ENCODE assay signal across 8 mouse cellular contexts in the genomic region with DNA sequence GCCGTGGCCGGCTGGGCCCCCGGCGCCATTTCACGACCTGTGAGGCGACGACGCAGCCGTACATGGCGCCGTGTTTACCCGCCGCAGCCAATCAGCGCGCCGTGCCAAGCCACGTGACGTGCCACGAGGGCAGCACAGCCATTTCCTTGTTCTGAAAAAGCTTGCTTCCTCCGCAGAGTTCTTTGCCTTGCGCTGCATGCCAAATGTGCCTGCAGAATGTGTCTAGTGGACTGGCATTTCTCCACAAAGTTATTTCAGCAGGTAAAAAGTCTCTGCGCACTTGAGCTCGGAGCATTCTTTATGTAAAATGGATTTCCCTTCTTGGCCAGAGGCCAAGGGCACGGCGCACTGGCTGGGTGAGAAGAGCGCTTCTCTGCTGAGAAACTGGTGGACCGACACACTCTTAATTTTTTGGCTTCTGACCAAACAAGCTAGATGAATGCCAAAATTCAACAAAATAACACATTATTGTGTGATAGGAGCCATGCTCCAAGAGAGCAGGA.
A peak's percentile ranks its signal among the peaks of the same experiment; 100 is the strongest.
DNase-seq lines count a peak whose midpoint lies in the region; ATAC-seq lines count a peak whose summit lies in the region.

No protein-coding gene starts in this region.

- no peaks in the 10 kb centered on the region for H3K9me3 ChIP-seq in forebrain, embryonic 10.5 days
- H3K9me3 ChIP-seq in heart, embryonic 11.5 days (replicated peaks; ENCODE audit: control insufficient read depth, low read length), result no peaks in the 10 kb centered on the region
- no peaks in the 10 kb centered on the region for H3K9me3 ChIP-seq in limb, embryonic 15.5 days

- H3K27me3 ChIP-seq in forebrain, embryonic 10.5 days (ENCODE audit: poor library complexity, severe bottlenecking), result no peaks in the 10 kb centered on the region
- no peaks in the 10 kb centered on the region for H3K27me3 ChIP-seq in heart, embryonic 11.5 days (ENCODE audit: control insufficient read depth, insufficient read depth, low read length)
- H3K27me3 ChIP-seq in limb, embryonic 15.5 days, result no peaks in the 10 kb centered on the region

- no peak overlapping the region for H3K9ac ChIP-seq in heart, embryonic 11.5 days (ENCODE audit: low read depth, low read length)
- peak overlapping the region; percentile 27; the same call in 1 of the 2 replicates for H3K9ac ChIP-seq in limb, embryonic 15.5 days

- ATAC-seq in heart, embryonic 11.5 days (replicated peaks; ENCODE audit: insufficient number of reproducible peaks, low FRiP score, low TSS enrichment), result no peak
- ATAC-seq in limb, embryonic 15.5 days (ENCODE audit: insufficient number of reproducible peaks, low FRiP score, low TSS enrichment, low read depth), result peak; percentile 91

- 0 out of 2 replicates have a peak, but pooled peaks cover 3% of the 10 kb centered on the region for H3K36me3 ChIP-seq in forebrain, embryonic 10.5 days (replicated peaks)
- no peaks in the 10 kb centered on the region for H3K36me3 ChIP-seq in heart, embryonic 11.5 days (ENCODE audit: control insufficient read depth, insufficient read depth, low read length)
- H3K36me3 ChIP-seq in limb, embryonic 15.5 days, result no peaks in the 10 kb centered on the region

- H3K4me2 ChIP-seq in heart, embryonic 11.5 days, result peak overlapping the region; percentile 35
- peak overlapping the region; percentile 51 for H3K4me2 ChIP-seq in limb, embryonic 15.5 days

- H3K27ac ChIP-seq in forebrain, embryonic 10.5 days, result peak overlapping the region; percentile 35; the same call in 1 of the 2 replicates
- H3K27ac ChIP-seq in heart, embryonic 11.5 days (ENCODE audit: low read depth, low read length), result peak overlapping the region; percentile 82
- H3K27ac ChIP-seq in limb, embryonic 15.5 days, result peak overlapping the region; percentile 92

- WGBS in forebrain, embryonic 10.5 days, result 92% methylated on average over 27 of the region's 27 CpGs
- 76% methylated on average over 27 of the region's 27 CpGs for WGBS in heart, embryonic 11.5 days (ENCODE audit: insufficient replicate concordance)
- WGBS in limb, embryonic 15.5 days, result 21% methylated on average over 27 of the region's 27 CpGs

- peak; percentile 3 for DNase-seq in 3134 (ENCODE audit: extremely low read depth, insufficient read length, low spot score)
- DNase-seq in adrenal gland, postnatal 25 days, result peak; percentile 95
- no peak for DNase-seq in forebrain, embryonic 10.5 days (ENCODE audit: extremely low spot score, low spot score)
- peak; percentile 96 for DNase-seq in kidney, postnatal 14 days
- DNase-seq in ovary, adult 18-20 months (ENCODE audit: low spot score), result peak; percentile 94
- DNase-seq in urinary bladder, postnatal 14 days (ENCODE audit: low spot score), result peak; percentile 93

- no peak overlapping the region for H3K4me3 ChIP-seq in forebrain, embryonic 10.5 days
- H3K4me3 ChIP-seq in heart, embryonic 11.5 days (ENCODE audit: low read depth, low read length), result no peak overlapping the region
- peak overlapping the region; percentile 38 for H3K4me3 ChIP-seq in limb, embryonic 15.5 days

- H3K4me1 ChIP-seq in forebrain, embryonic 10.5 days, result peaks cover 27% of the 10 kb centered on the region
- peaks cover 18% of the 10 kb centered on the region for H3K4me1 ChIP-seq in heart, embryonic 11.5 days (ENCODE audit: control insufficient read depth, insufficient read depth, low read length)
- H3K4me1 ChIP-seq in limb, embryonic 15.5 days, result peaks cover 31% of the 10 kb centered on the region

Comparison
In these comparisons a context has a peak if more than half of its experiments do, and no peak if none do; other contexts are left out.
1. H3K27ac ChIP-seq: peak in every context shown above with its lines; median percentile 92 in limb, embryonic 15.5 days; 82 in heart, embryonic 11.5 days; 35 in forebrain, embryonic 10.5 days.